Mouse (Mus musculus): ENCODE measurements around the gene Nup160. TPM values are rescaled to one million over a fixed set of nuclear protein-coding genes. Genes with fewer than 3 reads are reported as not detected.

The Nup160 gene
- polyA plus RNA-seq, 1 experiment = 15.1 TPM

- no peak for TF ChIP-seq CEBPB (IDR thresholded peaks at IDR 0.05; ENCODE audit: low read depth)
- no peak for TF ChIP-seq MAX (IDR thresholded peaks at IDR 0.05)
- no peak for TF ChIP-seq USF1 (IDR thresholded peaks at IDR 0.05; ENCODE audit: low read depth)
- no peak for TF ChIP-seq MYOD1 (IDR thresholded peaks at IDR 0.05; ENCODE audit: control insufficient read depth, insufficient read length, low read depth)
- no peak for TF ChIP-seq FOSL1 (IDR thresholded peaks at IDR 0.05; ENCODE audit: insufficient read depth, low read length, poor library complexity, severe bottlenecking)
- no peak for TF ChIP-seq CTCF (IDR thresholded peaks at IDR 0.05; ENCODE audit: control insufficient read depth, insufficient read depth, insufficient read length)
- no peak for TF ChIP-seq MYOG (IDR thresholded peaks at IDR 0.05; ENCODE audit: control insufficient read depth, extremely low read depth, insufficient read length)
- H3K4me3 ChIP-seq (ENCODE audit: insufficient read depth, poor library complexity, severe bottlenecking) = no peak overlapping the region
- no peaks in the 10 kb centered on the region for H3K79me2 ChIP-seq (ENCODE audit: control insufficient read depth, insufficient read depth)
- H3K36me3 ChIP-seq (ENCODE audit: control insufficient read depth, insufficient read depth) = no peaks in the 10 kb centered on the region
- H3K79me3 ChIP-seq (ENCODE audit: low read depth) = no peaks in the 10 kb centered on the region
- H3ac ChIP-seq (ENCODE audit: control insufficient read depth, insufficient read length, low read depth) = no peak overlapping the region
- H3K27me3 ChIP-seq (ENCODE audit: control insufficient read depth, insufficient read depth, insufficient read length) = no peaks in the 10 kb centered on the region
These were observed 21.6 kb upstream of the Nup160 start for GRCm38 (mm10) chr2:90655449-90655848.

- Histone ChIP-seq H3ac (ENCODE audit: control insufficient read depth, insufficient read length, low read depth) (no peak overlapping the region), H3K27me3 (ENCODE audit: control insufficient read depth, insufficient read depth, insufficient read length) (no peaks in the 10 kb centered on the region), H3K79me2 (ENCODE audit: control insufficient read depth, insufficient read depth) (no peaks in the 10 kb centered on the region), H3K79me3 (ENCODE audit: low read depth) (no peaks in the 10 kb centered on the region), H3K36me3 (ENCODE audit: control insufficient read depth, insufficient read depth) (no peaks in the 10 kb centered on the region), H3K4me3 (ENCODE audit: insufficient read depth, poor library complexity, severe bottlenecking) (no peak overlapping the region)
- TF ChIP-seq CEBPB (IDR thresholded peaks at IDR 0.05; ENCODE audit: low read depth) = no peak
- no peak for TF ChIP-seq MYOG (IDR thresholded peaks at IDR 0.05; ENCODE audit: control insufficient read depth, extremely low read depth, insufficient read length)
- TF ChIP-seq USF1 (IDR thresholded peaks at IDR 0.05; ENCODE audit: low read depth) = no peak
- TF ChIP-seq MAX (IDR thresholded peaks at IDR 0.05) = no peak
- no peak for TF ChIP-seq FOSL1 (IDR thresholded peaks at IDR 0.05; ENCODE audit: insufficient read depth, low read length, poor library complexity, severe bottlenecking)
These were observed 18.4 kb upstream of the Nup160 start for GRCm38 (mm10) chr2:90658613-90659012.

- H3K4me3 ChIP-seq (ENCODE audit: insufficient read depth, poor library complexity, severe bottlenecking) = no peak overlapping the region
These were observed 18.0 kb upstream of the Nup160 start for GRCm38 (mm10) chr2:90659016-90659415.

GRCm38 (mm10) chr2:90659639-90660038, 17.4 kb upstream of the Nup160 start:
- H3K79me3 ChIP-seq (ENCODE audit: low read depth) = no peaks in the 10 kb centered on the region
- H3K27me3 ChIP-seq (ENCODE audit: control insufficient read depth, insufficient read depth, insufficient read length) = no peaks in the 10 kb centered on the region
- H3K4me3 ChIP-seq (ENCODE audit: insufficient read depth, poor library complexity, severe bottlenecking) = no peak overlapping the region
- H3K36me3 ChIP-seq (ENCODE audit: control insufficient read depth, insufficient read depth) = no peaks in the 10 kb centered on the region
- TF ChIP-seq MYOG (IDR thresholded peaks at IDR 0.05; ENCODE audit: control insufficient read depth, extremely low read depth, insufficient read length) = no peak
- TF ChIP-seq CEBPB (IDR thresholded peaks at IDR 0.05; ENCODE audit: low read depth) = no peak
- no peak for TF ChIP-seq USF1 (IDR thresholded peaks at IDR 0.05; ENCODE audit: low read depth)
- no peak for TF ChIP-seq CTCF (IDR thresholded peaks at IDR 0.05; ENCODE audit: control insufficient read depth, insufficient read depth, insufficient read length)
- TF ChIP-seq MYOD1 (IDR thresholded peaks at IDR 0.05; ENCODE audit: control insufficient read depth, insufficient read length, low read depth) = no peak
- no peak for TF ChIP-seq MAX (IDR thresholded peaks at IDR 0.05)
- TF ChIP-seq FOSL1 (IDR thresholded peaks at IDR 0.05; ENCODE audit: insufficient read depth, low read length, poor library complexity, severe bottlenecking) = no peak
- H3ac ChIP-seq (ENCODE audit: control insufficient read depth, insufficient read length, low read depth) = no peak overlapping the region
- H3K79me2 ChIP-seq (ENCODE audit: control insufficient read depth, insufficient read depth) = no peaks in the 10 kb centered on the region

More at GRCm38 (mm10) chr2:90659016-90659415, 18.0 kb upstream of the Nup160 start:
- TF ChIP-seq CTCF (IDR thresholded peaks at IDR 0.05; ENCODE audit: control insufficient read depth, insufficient read depth, insufficient read length) (no peak), CEBPB (IDR thresholded peaks at IDR 0.05; ENCODE audit: low read depth) (no peak), FOSL1 (IDR thresholded peaks at IDR 0.05; ENCODE audit: insufficient read depth, low read length, poor library complexity, severe bottlenecking) (no peak), USF1 (IDR thresholded peaks at IDR 0.05; ENCODE audit: low read depth) (no peak), MAX (IDR thresholded peaks at IDR 0.05) (no peak)
- Histone ChIP-seq H3ac (ENCODE audit: control insufficient read depth, insufficient read length, low read depth) (no peak overlapping the region), H3K79me3 (ENCODE audit: low read depth) (no peaks in the 10 kb centered on the region), H3K27me3 (ENCODE audit: control insufficient read depth, insufficient read depth, insufficient read length) (no peaks in the 10 kb centered on the region), H3K36me3 (ENCODE audit: control insufficient read depth, insufficient read depth) (no peaks in the 10 kb centered on the region), H3K79me2 (ENCODE audit: control insufficient read depth, insufficient read depth) (no peaks in the 10 kb centered on the region)

- H3K4me3 ChIP-seq (ENCODE audit: insufficient read depth, poor library complexity, severe bottlenecking) = no peak overlapping the region
- H3K36me3 ChIP-seq (ENCODE audit: control insufficient read depth, insufficient read depth) = no peaks in the 10 kb centered on the region
- no peaks in the 10 kb centered on the region for H3K27me3 ChIP-seq (ENCODE audit: control insufficient read depth, insufficient read depth, insufficient read length)
- TF ChIP-seq FOSL1 (IDR thresholded peaks at IDR 0.05; ENCODE audit: insufficient read depth, low read length, poor library complexity, severe bottlenecking) = no peak
- no peak for TF ChIP-seq MYOD1 (IDR thresholded peaks at IDR 0.05; ENCODE audit: control insufficient read depth, insufficient read length, low read depth)
- no peak for TF ChIP-seq MYOG (IDR thresholded peaks at IDR 0.05; ENCODE audit: control insufficient read depth, extremely low read depth, insufficient read length)
- no peak for TF ChIP-seq USF1 (IDR thresholded peaks at IDR 0.05; ENCODE audit: low read depth)
- no peak for TF ChIP-seq MAX (IDR thresholded peaks at IDR 0.05)
- no peak for TF ChIP-seq CTCF (IDR thresholded peaks at IDR 0.05; ENCODE audit: control insufficient read depth, insufficient read depth, insufficient read length)
- no peak for TF ChIP-seq CEBPB (IDR thresholded peaks at IDR 0.05; ENCODE audit: low read depth)
- H3K79me2 ChIP-seq (ENCODE audit: control insufficient read depth, insufficient read depth) = no peaks in the 10 kb centered on the region
- no peaks in the 10 kb centered on the region for H3K79me3 ChIP-seq (ENCODE audit: low read depth)
- H3ac ChIP-seq (ENCODE audit: control insufficient read depth, insufficient read length, low read depth) = no peak overlapping the region
These were observed 16.1 kb upstream of the Nup160 start for GRCm38 (mm10) chr2:90660947-90661346.

- Histone ChIP-seq H3ac (ENCODE audit: control insufficient read depth, insufficient read length, low read depth) (no peak overlapping the region), H3K4me3 (ENCODE audit: insufficient read depth, poor library complexity, severe bottlenecking) (no peak overlapping the region), H3K79me2 (ENCODE audit: control insufficient read depth, insufficient read depth) (no peaks in the 10 kb centered on the region), H3K36me3 (ENCODE audit: control insufficient read depth, insufficient read depth) (no peaks in the 10 kb centered on the region), H3K79me3 (ENCODE audit: low read depth) (no peaks in the 10 kb centered on the region), H3K27me3 (ENCODE audit: control insufficient read depth, insufficient read depth, insufficient read length) (no peaks in the 10 kb centered on the region)
- no peak for TF ChIP-seq USF1 (IDR thresholded peaks at IDR 0.05; ENCODE audit: low read depth)
- TF ChIP-seq CEBPB (IDR thresholded peaks at IDR 0.05; ENCODE audit: low read depth) = no peak
- no peak for TF ChIP-seq FOSL1 (IDR thresholded peaks at IDR 0.05; ENCODE audit: insufficient read depth, low read length, poor library complexity, severe bottlenecking)
- no peak for TF ChIP-seq CTCF (IDR thresholded peaks at IDR 0.05; ENCODE audit: control insufficient read depth, insufficient read depth, insufficient read length)
- TF ChIP-seq MYOD1 (IDR thresholded peaks at IDR 0.05; ENCODE audit: control insufficient read depth, insufficient read length, low read depth) = no peak
- TF ChIP-seq MYOG (IDR thresholded peaks at IDR 0.05; ENCODE audit: control insufficient read depth, extremely low read depth, insufficient read length) = no peak
- TF ChIP-seq MAX (IDR thresholded peaks at IDR 0.05) = no peak
These were observed 15.6 kb upstream of the Nup160 start for GRCm38 (mm10) chr2:90661426-90661825.
